Mouse (Mus musculus) midbrain, embryonic 10.5 days (tissue): ENCODE results near the gene E030018B13Rik. TPM values are rescaled to one million over a fixed set of nuclear protein-coding genes. Genes with fewer than 3 reads are reported as not detected.

Experiments
- DNase-seq: peaks from one replicate; pipeline ENCODE4 v3.0.0-alpha.2; 2017; ENCODE audit warnings: low spot score
- H3K27ac ChIP-seq: fragments of 300-500 bp; sonication (generic); replicated peaks from 2 replicates; pipeline ENCODE4 v1.5.1; 2016; ENCODE audit warnings: mild to moderate bottlenecking
- H3K27me3 ChIP-seq: fragments of 300-500 bp; sonication (generic); 2 replicates; pipeline ENCODE4 v1.6.1; 2016; ENCODE audit warnings: low read depth, mild to moderate bottlenecking; ENCODE audit not compliant: poor library complexity, severe bottlenecking
- H3K36me3 ChIP-seq: fragments of 300-500 bp; sonication (generic); 2 replicates; pipeline ENCODE4 v1.6.1; 2016; ENCODE audit warnings: mild to moderate bottlenecking, moderate library complexity
- H3K4me1 ChIP-seq: fragments of 300-500 bp; sonication (generic); 2 replicates; pipeline ENCODE4 v1.6.1; 2016
- H3K4me3 ChIP-seq: fragments of 300-500 bp; sonication (generic); 2 replicates; pipeline ENCODE4 v1.5.1; 2016; ENCODE audit warnings: mild to moderate bottlenecking, moderate library complexity
- H3K9me3 ChIP-seq: fragments of 300-500 bp; sonication (generic); replicated peaks from 2 replicates; pipeline ENCODE4 v1.6.1; 2016; ENCODE audit warnings: mild to moderate bottlenecking
- WGBS: fragments of 180-500 bp; shearing (Covaris S2); methylation state at CpG from one replicate; pipeline ENCODE4 v1.1.7; 2016; 5-methylcytosine and 5-hydroxymethylcytosine counted together
- polyA plus RNA-seq: library from polyadenylated mRNA; unstranded; fragments of >200 nt; fragmentation: Nextera tagmentation; extraction: Ambion mirVana; gene quantifications from 2 replicates; pipeline ENCODE4 v1.2.1, GENCODE M21; 2016

Gene E030018B13Rik
- polyA plus RNA-seq, 1 experiment from 2014 or later = not detected

DNA sequence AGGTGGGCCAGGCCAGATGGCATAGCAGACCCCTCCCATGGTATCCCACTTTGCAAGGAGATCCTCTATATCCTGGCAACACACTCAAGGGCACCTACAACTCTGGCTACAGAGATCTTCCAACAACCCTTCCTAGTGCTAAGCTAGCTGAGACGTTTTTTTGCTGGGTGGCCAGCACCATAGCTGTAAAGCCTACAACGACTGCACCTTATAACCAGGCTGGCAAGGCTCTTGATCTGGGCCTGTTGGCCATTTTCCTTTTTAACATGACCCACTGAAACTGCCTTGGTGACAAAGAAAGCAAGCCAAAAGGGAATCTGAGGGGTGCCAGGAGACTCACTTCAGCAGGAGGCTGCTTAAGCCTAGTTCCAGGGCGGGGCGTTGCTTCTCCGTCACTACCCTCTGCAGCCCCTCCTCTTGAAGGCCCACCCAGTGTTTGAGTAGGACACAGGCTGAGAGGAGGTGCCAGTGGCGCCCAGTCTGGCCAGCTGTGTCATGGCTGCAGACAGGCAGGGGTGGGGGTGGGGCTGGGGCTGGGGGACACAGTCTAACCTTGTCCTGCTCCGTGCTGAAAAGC lies 4.3 kb upstream of the E030018B13Rik start:
- Histone ChIP-seq H3K27ac (peak overlapping the region; percentile 71), H3K27me3 (no peaks in the 10 kb centered on the region), H3K4me3 (0 out of 2 replicates have a peak overlapping the region, but pooled peaks have one; percentile 7), H3K9me3 (no peaks in the 10 kb centered on the region), H3K4me1 (peaks cover 70% of the 10 kb centered on the region), H3K36me3 (peaks cover 4% of the 10 kb centered on the region)
- peak; percentile 30 for DNase-seq
- WGBS = 12% methylated on average over 7 of the region's 7 CpGs

DNA sequence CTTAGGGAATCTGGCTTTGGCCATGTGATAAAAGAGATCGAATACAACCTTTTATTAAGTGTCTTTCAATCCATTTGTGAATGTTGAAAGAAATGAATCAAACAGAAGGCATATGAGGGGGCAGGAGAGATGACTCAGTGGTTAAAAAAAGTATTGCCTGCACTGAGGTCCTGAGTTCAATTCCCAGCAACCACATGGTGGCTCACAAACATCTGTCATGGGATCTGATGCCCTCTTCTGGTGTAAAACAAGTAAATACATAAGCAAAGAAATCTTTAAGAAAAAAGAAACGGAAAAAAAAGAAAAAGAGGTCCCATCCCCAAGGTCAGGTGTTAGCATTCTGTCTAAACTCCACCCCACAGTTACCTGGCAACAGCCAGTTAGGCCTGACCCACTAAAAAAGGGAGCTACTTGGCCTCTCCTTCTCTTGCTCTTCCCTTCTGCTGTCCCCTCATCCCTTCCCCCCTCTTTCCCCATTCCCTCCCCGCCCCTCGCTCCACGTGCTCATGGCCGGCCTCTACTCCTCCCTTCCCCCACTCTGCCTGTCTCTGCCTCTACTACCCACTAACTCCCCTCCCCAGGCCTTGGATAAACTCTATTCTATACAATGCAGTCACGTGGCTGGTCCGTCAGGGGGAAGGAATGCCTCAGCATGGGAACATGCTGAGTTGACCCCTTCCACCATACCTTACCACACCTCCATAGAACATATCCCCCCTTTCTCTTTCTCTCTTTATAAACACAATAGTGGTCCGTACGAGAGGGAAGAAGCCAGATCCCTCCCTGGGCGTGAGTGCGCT lies 3.5 kb upstream of the E030018B13Rik start:
- Histone ChIP-seq H3K36me3 (peaks cover 10% of the 10 kb centered on the region), H3K4me1 (peaks cover 64% of the 10 kb centered on the region), H3K4me3 (peak overlapping the region; percentile 14; the same call in 1 of the 2 replicates), H3K27me3 (no peaks in the 10 kb centered on the region), H3K9me3 (no peaks in the 10 kb centered on the region), H3K27ac (peak overlapping the region; percentile 71)
- WGBS = 16% methylated on average over 12 of the region's 12 CpGs
- DNase-seq = peak; percentile 44

GRCm38 (mm10) chr7:63913724-63914692 lies 2.6 kb upstream of the E030018B13Rik start:
- Histone ChIP-seq H3K4me3 (0 out of 2 replicates have a peak overlapping the region, but pooled peaks have one; percentile 14), H3K9me3 (no peaks in the 10 kb centered on the region), H3K27me3 (no peaks in the 10 kb centered on the region), H3K4me1 (peaks cover 56% of the 10 kb centered on the region), H3K36me3 (peaks cover 10% of the 10 kb centered on the region), H3K27ac (peak overlapping the region; percentile 71)
- DNase-seq = no peak
- WGBS = 45% methylated on average over 10 of the region's 10 CpGs

- no peak for DNase-seq
- Histone ChIP-seq H3K4me3 (no peak overlapping the region), H3K36me3 (peaks cover 10% of the 10 kb centered on the region), H3K27ac (no peak overlapping the region), H3K4me1 (peaks cover 51% of the 10 kb centered on the region), H3K9me3 (no peaks in the 10 kb centered on the region), H3K27me3 (no peaks in the 10 kb centered on the region)
- 92% methylated on average over 2 of the region's 2 CpGs for WGBS
Measured at GRCm38 (mm10) chr7:63914891-63915290, 1.8 kb upstream of the E030018B13Rik start.

DNA sequence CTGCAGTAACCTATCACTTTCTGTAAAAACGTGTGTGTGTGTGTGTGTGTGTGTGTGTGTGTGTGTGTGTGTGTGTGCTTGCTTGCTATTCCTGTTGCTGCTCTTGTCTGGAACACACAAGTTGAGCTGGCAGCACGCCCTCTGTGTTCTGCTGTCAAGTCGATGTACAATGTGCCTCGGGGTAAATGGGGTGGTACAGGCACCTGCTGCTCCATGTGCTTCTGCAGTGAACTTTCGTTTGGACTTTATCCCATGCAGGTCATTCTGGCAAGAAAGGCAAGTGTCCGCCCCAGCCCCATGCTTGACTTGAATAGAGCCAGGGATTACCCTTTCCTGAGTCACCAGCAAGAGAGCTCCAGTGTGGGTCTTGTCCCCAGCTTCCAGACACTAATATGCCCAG lies 1.0 kb downstream of the E030018B13Rik start:
- peaks cover 32% of the 10 kb centered on the region for H3K4me1 ChIP-seq
- no peaks in the 10 kb centered on the region for H3K27me3 ChIP-seq
- no peak overlapping the region for H3K4me3 ChIP-seq
- H3K36me3 ChIP-seq = peaks cover 17% of the 10 kb centered on the region
- 88% methylated on average over 6 of the region's 6 CpGs for WGBS
- DNase-seq = no peak
- no peaks in the 10 kb centered on the region for H3K9me3 ChIP-seq
- no peak overlapping the region for H3K27ac ChIP-seq

- Histone ChIP-seq H3K4me1 (peaks cover 21% of the 10 kb centered on the region), H3K27me3 (no peaks in the 10 kb centered on the region), H3K27ac (no peak overlapping the region), H3K36me3 (peaks cover 22% of the 10 kb centered on the region), H3K9me3 (no peaks in the 10 kb centered on the region), H3K4me3 (no peak overlapping the region)
- no peak for DNase-seq
- 88% methylated on average over 12 of the region's 12 CpGs for WGBS
Measured at GRCm38 (mm10) chr7:63918771-63919768, 2.4 kb downstream of the E030018B13Rik start.

DNA sequence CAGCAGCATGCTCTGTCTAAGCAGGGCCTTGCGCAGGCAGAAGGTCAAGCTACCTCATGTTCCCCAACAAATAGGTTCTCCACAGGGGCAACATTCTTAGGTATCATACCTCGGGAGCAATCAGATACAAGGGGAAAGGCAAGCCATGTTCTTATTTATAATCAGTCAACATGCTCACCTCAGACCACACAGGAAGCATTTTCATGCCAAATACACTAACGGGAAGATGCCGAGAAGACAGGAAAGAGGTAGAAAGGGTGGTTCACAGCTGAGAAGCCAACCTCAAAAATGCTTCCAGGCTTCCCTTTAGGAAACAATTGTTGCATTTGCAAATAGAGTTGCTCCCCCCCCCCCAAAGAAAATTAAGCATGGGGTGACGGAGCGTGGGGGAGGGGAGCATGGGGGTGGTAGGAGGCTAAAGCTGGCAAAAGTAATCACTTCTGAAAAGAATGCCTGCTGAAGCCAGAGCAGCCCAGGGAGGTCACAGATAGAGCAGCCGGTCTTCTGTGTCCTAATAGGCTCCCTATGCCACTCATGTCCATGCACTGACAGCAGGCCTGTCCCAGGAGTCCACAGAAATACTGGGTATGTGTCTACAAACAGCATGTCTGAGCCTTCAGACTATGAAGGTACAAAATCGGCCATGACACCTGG lies 5.4 kb downstream of the E030018B13Rik start:
- Histone ChIP-seq H3K9me3 (no peaks in the 10 kb centered on the region), H3K4me1 (peaks cover 39% of the 10 kb centered on the region), H3K36me3 (peaks cover 27% of the 10 kb centered on the region), H3K4me3 (no peak overlapping the region), H3K27ac (no peak overlapping the region), H3K27me3 (no peaks in the 10 kb centered on the region)
- 79% methylated on average over 8 of the region's 8 CpGs for WGBS
- no peak for DNase-seq

DNA sequence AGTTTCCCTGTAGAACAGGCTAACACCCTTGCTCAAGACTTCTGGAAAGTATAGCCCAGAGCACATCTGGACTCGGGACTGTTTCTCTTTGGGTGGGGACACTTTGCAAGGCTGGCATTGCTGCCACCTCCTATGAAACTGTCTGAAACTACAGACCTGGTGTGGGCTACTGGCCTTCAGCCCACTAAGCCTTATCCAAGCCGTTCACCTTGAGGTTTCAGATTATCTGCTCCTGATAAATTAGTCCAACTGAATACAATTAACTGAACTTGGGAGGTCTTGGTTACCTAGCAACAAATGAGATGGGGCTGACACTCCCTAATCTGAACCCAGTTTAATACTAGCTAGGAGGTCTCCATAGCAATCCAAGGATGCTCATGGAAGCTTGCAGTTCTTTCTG lies 5.9 kb downstream of the E030018B13Rik start:
- H3K9me3 ChIP-seq = no peaks in the 10 kb centered on the region
- no peak overlapping the region for H3K27ac ChIP-seq
- WGBS = 80% methylated on average over 2 of the region's 2 CpGs
- H3K4me3 ChIP-seq = no peak overlapping the region
- no peaks in the 10 kb centered on the region for H3K27me3 ChIP-seq
- peaks cover 22% of the 10 kb centered on the region for H3K36me3 ChIP-seq
- no peak for DNase-seq
- peaks cover 43% of the 10 kb centered on the region for H3K4me1 ChIP-seq

- 89% methylated on average over 1 of the region's 1 CpGs for WGBS
- DNase-seq = no peak
- H3K4me1 ChIP-seq = peaks cover 43% of the 10 kb centered on the region
- H3K9me3 ChIP-seq = no peaks in the 10 kb centered on the region
- H3K4me3 ChIP-seq = no peak overlapping the region
- no peak overlapping the region for H3K27ac ChIP-seq
- H3K27me3 ChIP-seq = no peaks in the 10 kb centered on the region
- H3K36me3 ChIP-seq = peaks cover 18% of the 10 kb centered on the region; the same call in 1 of the 2 replicates
Measured at GRCm38 (mm10) chr7:63922975-63923374, 6.3 kb downstream of the E030018B13Rik start.

DNA sequence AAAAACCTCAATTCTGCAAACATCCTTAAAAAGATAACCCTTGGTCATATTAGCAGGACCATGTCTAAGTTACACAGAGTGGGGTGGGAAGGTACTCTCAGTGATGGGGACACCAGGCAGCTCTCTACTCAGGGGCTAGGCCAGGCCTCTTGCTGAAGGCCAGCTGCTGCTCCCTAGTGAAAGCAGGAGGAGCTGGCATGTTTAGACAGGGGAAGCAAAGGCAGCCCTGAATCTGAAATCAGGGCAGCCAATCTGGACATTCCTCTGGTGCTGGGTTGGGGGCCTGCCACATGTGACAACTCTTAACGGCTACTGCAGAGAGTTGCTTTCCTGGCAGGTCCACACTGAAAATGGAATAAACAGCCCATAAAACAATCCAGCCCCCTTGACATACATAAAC lies 7.5 kb downstream of the E030018B13Rik start:
- H3K27ac ChIP-seq = no peak overlapping the region

GRCm38 (mm10) chr7:63924747-63925412 lies 8.2 kb downstream of the E030018B13Rik start:
- Histone ChIP-seq H3K4me3 (no peak overlapping the region), H3K9me3 (no peaks in the 10 kb centered on the region), H3K4me1 (peaks cover 43% of the 10 kb centered on the region), H3K27ac (0 out of 2 replicates have a peak overlapping the region, but pooled peaks have one; percentile 28), H3K36me3 (peaks cover 18% of the 10 kb centered on the region; the same call in 1 of the 2 replicates), H3K27me3 (no peaks in the 10 kb centered on the region)
- 83% methylated on average over 6 of the region's 6 CpGs for WGBS
- no peak for DNase-seq

More for the DNA sequence above, 7.5 kb downstream of the E030018B13Rik start:
- no peak for DNase-seq
- Histone ChIP-seq H3K27me3 (no peaks in the 10 kb centered on the region), H3K36me3 (peaks cover 18% of the 10 kb centered on the region; the same call in 1 of the 2 replicates), H3K4me3 (no peak overlapping the region), H3K9me3 (no peaks in the 10 kb centered on the region), H3K4me1 (peaks cover 43% of the 10 kb centered on the region)
- 79% methylated on average over 1 of the region's 1 CpGs for WGBS
